Mouse (Mus musculus) stomach, postnatal 0 days (tissue): ENCODE measurements at regions not wholly inside any gene's neighbourhood (a gene's known extent, or its start where the extent isn't known, plus 50 kb on each side); places are given as distances from the start of the nearest gene placed in this dataset.

Experiments
- ATAC-seq: fragments of 200-750 bp; cut with Nextera tagmentation; 2 replicates; pipeline ENCODE4 v1.8.0; 2017; ENCODE audit not compliant: low FRiP score, low TSS enrichment
- DNase-seq: peaks from one replicate; pipeline ENCODE4 v3.0.0-alpha.2; 2016; ENCODE audit warnings: low spot score
- H3K27ac ChIP-seq: fragments of 300-500 bp; sonication (generic); replicated peaks from 2 replicates; pipeline ENCODE4 v1.5.1; 2014; ENCODE audit warnings: mild to moderate bottlenecking, control low read depth
- H3K27me3 ChIP-seq: fragments of 300-500 bp; sonication (generic); 2 replicates; pipeline ENCODE4 v1.6.1; 2014; ENCODE audit warnings: low read length; ENCODE audit not compliant: control insufficient read depth, insufficient read depth
- H3K36me3 ChIP-seq: fragments of 300-500 bp; sonication (generic); 2 replicates; pipeline ENCODE4 v1.6.1; 2014; ENCODE audit warnings: low read length, mixed read lengths; ENCODE audit not compliant: control insufficient read depth, insufficient read depth
- H3K4me1 ChIP-seq: fragments of 300-500 bp; sonication (generic); replicated peaks from 2 replicates; pipeline ENCODE4 v1.6.1; 2014; ENCODE audit warnings: antibody characterized with exemption; ENCODE audit not compliant: control insufficient read depth, insufficient read depth
- H3K4me2 ChIP-seq: fragments of 300-500 bp; sonication (generic); replicated peaks from 2 replicates; pipeline ENCODE4 v1.6.1; 2014; ENCODE audit warnings: low read depth, mild to moderate bottlenecking, control low read depth, moderate library complexity
- H3K4me3 ChIP-seq: fragments of 300-500 bp; sonication (generic); 2 replicates; pipeline ENCODE4 v1.5.1; 2014; ENCODE audit warnings: low read depth, low read length, control low read depth
- H3K9ac ChIP-seq: fragments of 300-500 bp; sonication (generic); 2 replicates; pipeline ENCODE4 v1.6.1; 2014; ENCODE audit warnings: mild to moderate bottlenecking, low read length, control low read depth, mixed read lengths
- H3K9me3 ChIP-seq: fragments of 300-500 bp; sonication (generic); 2 replicates; pipeline ENCODE4 v1.6.1; 2016; ENCODE audit warnings: low read length; ENCODE audit not compliant: control insufficient read depth
- CTCF ChIP-seq: IDR thresholded peaks from 2 replicates; pipeline ENCODE4 v1.5.1; 2016; ENCODE audit warnings: antibody characterized with exemption, low read depth, mild to moderate bottlenecking, moderate library complexity
- EP300 ChIP-seq: optimal IDR thresholded peaks from 2 replicates; pipeline ENCODE3; 2016; ENCODE audit warnings: antibody characterized with exemption
- WGBS: fragments of 180-500 bp; shearing (Covaris S2); extraction: QIAGEN DNeasy Blood & Tissue Kit; methylation state at CpG from one replicate; pipeline ENCODE4 v1.1.7; 2014; 5-methylcytosine and 5-hydroxymethylcytosine counted together

DNA sequence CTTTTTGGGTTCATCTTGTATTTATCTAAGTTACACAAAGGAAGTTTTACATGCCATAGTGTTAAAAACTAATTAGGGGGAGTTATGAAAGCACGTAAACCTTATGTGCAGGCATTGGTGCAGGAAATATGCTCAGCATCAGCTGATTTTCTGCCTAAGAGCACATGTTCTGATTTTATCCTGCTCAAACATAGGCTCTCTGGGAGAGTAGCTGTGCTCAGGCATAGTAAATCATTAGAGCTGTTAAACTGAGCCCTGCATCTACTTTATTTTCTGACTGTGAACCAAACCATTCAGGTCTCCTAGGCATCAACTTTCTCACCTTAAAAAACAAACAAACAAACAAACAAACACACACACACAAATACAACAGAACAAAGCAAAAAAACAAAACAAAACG lies 260.2 kb downstream of the Sim1 start:
- ATAC-seq (no peak), DNase-seq (no peak)
- Histone ChIP-seq H3K4me3 (no peak overlapping the region), H3K4me1 (no peaks in the 10 kb centered on the region), H3K9me3 (no peaks in the 10 kb centered on the region), H3K27ac (no peak overlapping the region), H3K27me3 (no peaks in the 10 kb centered on the region), H3K36me3 (no peaks in the 10 kb centered on the region), H3K9ac (no peak overlapping the region), H3K4me2 (no peak overlapping the region)
- 81% methylated on average over 2 of the region's 2 CpGs for WGBS
- TF ChIP-seq CTCF (no peak), EP300 (no peak)

- WGBS = 42% methylated on average over 3 of the region's 3 CpGs
- H3K9ac ChIP-seq = no peak overlapping the region
- H3K4me1 ChIP-seq = no peaks in the 10 kb centered on the region
- H3K27me3 ChIP-seq = no peaks in the 10 kb centered on the region
- no peak for ATAC-seq
- no peaks in the 10 kb centered on the region for H3K9me3 ChIP-seq
- no peak for DNase-seq
- TF ChIP-seq EP300 = no peak
- no peak for TF ChIP-seq CTCF
- H3K4me2 ChIP-seq = no peak overlapping the region
- H3K4me3 ChIP-seq = no peak overlapping the region
- H3K27ac ChIP-seq = no peak overlapping the region
- no peaks in the 10 kb centered on the region for H3K36me3 ChIP-seq
Measured at GRCm38 (mm10) chr10:51173619-51174018, 279.1 kb downstream of the Sim1 start.

GRCm38 (mm10) chr10:51175993-51176577 lies 281.5 kb downstream of the Sim1 start:
- Histone ChIP-seq H3K27ac (no peak overlapping the region), H3K9ac (no peak overlapping the region), H3K4me3 (no peak overlapping the region), H3K27me3 (no peaks in the 10 kb centered on the region), H3K9me3 (no peaks in the 10 kb centered on the region), H3K4me1 (no peaks in the 10 kb centered on the region), H3K36me3 (no peaks in the 10 kb centered on the region), H3K4me2 (no peak overlapping the region)
- no peak for ATAC-seq
- 88% methylated on average over 3 of the region's 3 CpGs for WGBS
- no peak for DNase-seq
- no peak for TF ChIP-seq CTCF
- no peak for TF ChIP-seq EP300

- H3K4me2 ChIP-seq = no peak overlapping the region
- no peak for TF ChIP-seq CTCF
- TF ChIP-seq EP300 = no peak
- ATAC-seq = no peak
- no peaks in the 10 kb centered on the region for H3K36me3 ChIP-seq
- H3K27me3 ChIP-seq = no peaks in the 10 kb centered on the region
- H3K4me1 ChIP-seq = no peaks in the 10 kb centered on the region
- WGBS = 55% methylated on average over 3 of the region's 3 CpGs
- H3K27ac ChIP-seq = no peak overlapping the region
- no peak overlapping the region for H3K4me3 ChIP-seq
- no peak for DNase-seq
- no peak overlapping the region for H3K9ac ChIP-seq
- H3K9me3 ChIP-seq = no peaks in the 10 kb centered on the region
Measured at GRCm38 (mm10) chr10:51176692-51177091, 282.1 kb downstream of the Sim1 start.

DNA sequence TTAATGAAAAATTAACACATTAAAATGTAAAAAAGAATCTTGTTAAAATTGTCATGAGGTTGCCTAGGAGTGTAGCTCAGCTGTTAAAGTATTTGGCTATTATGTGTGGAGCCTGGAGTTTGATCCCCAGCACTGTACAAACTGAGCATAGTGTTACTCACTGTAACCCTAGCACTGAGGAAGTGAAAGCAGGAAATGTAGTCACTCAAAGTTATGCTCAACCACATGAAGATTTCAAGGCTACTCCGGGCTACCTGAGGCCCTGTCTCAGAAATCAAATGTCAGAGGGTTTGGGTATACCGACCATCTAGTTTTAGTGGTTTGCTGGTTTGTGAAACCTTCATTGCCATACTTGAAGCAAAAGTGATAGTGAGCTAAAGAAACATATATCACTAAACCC lies 287.2 kb downstream of the Sim1 start:
- 82% methylated on average over 2 of the region's 2 CpGs for WGBS
- no peaks in the 10 kb centered on the region for H3K9me3 ChIP-seq
- no peaks in the 10 kb centered on the region for H3K4me1 ChIP-seq
- no peak for DNase-seq
- H3K9ac ChIP-seq = no peak overlapping the region
- no peak for ATAC-seq
- H3K4me2 ChIP-seq = no peak overlapping the region
- no peaks in the 10 kb centered on the region for H3K27me3 ChIP-seq
- TF ChIP-seq EP300 (no peak), CTCF (no peak)
- no peak overlapping the region for H3K27ac ChIP-seq
- no peaks in the 10 kb centered on the region for H3K36me3 ChIP-seq
- H3K4me3 ChIP-seq = no peak overlapping the region

- 45% methylated on average over 5 of the region's 5 CpGs for WGBS
Measured at GRCm38 (mm10) chr10:51191407-51192059, 288.9 kb upstream of the Gm49339 start.

More at GRCm38 (mm10) chr10:51191407-51192059, 288.9 kb upstream of the Gm49339 start:
- DNase-seq (no peak), ATAC-seq (no peak)
- H3K36me3 ChIP-seq = no peaks in the 10 kb centered on the region
- no peak overlapping the region for H3K4me2 ChIP-seq
- H3K4me3 ChIP-seq = no peak overlapping the region
- no peaks in the 10 kb centered on the region for H3K4me1 ChIP-seq
- H3K27me3 ChIP-seq = no peaks in the 10 kb centered on the region
- H3K9ac ChIP-seq = no peak overlapping the region
- no peak overlapping the region for H3K27ac ChIP-seq
- TF ChIP-seq CTCF (no peak), EP300 (no peak)
- no peaks in the 10 kb centered on the region for H3K9me3 ChIP-seq
